Mouse (Mus musculus): ENCODE results near the gene Cux1.

DNA sequence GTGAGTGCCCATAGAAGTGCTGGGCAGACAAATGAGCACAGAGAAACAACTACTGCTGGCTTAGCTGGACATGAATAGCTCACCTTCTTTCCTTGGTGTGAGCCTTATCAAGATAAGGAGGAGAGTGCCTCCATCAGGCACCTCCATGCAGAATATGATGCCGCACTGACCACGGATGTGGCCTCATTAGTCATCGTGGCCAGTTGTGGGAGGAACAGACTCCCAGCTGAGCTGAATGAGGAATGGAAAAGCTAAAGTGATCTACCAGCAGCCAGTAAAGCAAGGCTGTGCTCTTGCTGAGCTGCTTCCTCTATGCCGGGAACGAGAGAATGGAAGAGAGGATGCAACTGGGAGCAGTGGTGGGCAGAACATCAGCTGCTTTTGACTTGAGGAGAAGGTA is 101.9 kb downstream of the Cux1 start:
- TF ChIP-seq CTCF (IDR thresholded peaks at IDR 0.05; ENCODE audit: extremely low read depth, insufficient read length, insufficient replicate concordance, low read depth, low read length) (no peak), POLR2A (IDR thresholded peaks at IDR 0.05; ENCODE audit: low read depth, low read length) (no peak)
